Mouse (Mus musculus) cortical plate, adult 2 months (tissue): ENCODE measurements at regions not wholly inside any gene's neighbourhood (a gene's known extent, or its start where the extent isn't known, plus 50 kb on each side); places are given as distances from the start of the nearest gene placed in this dataset.

Experiments used
- CTCF ChIP-seq: fragments of 200-500 bp; IDR thresholded peaks from 2 replicates; pipeline ENCODE4 v1.5.1; 2011; ENCODE audit warnings: mild to moderate bottlenecking, control low read depth, low read length; ENCODE audit not compliant: insufficient read depth; ENCODE audit errors: extremely low read depth
- POLR2A ChIP-seq: fragments of 200-500 bp; IDR thresholded peaks from 2 replicates; pipeline ENCODE4 v1.6.1; 2011; ENCODE audit warnings: mild to moderate bottlenecking, low read length, control low read depth; ENCODE audit not compliant: insufficient read depth; ENCODE audit errors: extremely low read depth

DNA sequence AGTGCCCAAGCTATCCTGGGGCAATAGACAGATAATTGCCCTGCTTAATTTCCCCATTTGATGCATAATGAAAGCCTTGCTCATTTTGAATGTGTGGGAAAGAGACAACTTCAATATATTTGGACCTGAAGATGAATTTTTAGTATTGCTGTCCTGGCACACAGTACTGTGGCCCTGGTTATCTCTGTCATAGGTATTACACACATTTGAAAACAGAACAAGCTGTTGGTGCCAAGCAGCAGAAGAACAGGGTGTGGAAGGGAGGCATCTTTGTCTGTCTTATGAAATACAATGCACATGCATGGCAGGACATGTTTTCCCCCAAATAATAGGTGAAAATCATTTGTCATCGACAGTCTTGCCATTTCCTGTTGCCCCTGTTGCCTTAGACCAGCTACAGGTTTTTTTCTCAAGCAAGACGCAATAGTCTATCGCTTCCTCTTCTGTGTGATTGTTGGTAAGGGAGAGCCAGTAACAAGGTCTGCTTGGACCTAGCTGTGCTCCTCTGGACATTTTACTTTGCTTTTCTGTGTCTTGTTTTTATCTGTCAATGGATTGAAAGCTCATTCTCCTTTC is 102.7 kb upstream of the Trpm1 start:
- no peak for TF ChIP-seq POLR2A
- no peak for TF ChIP-seq CTCF
